Mouse (Mus musculus) bone marrow macrophage, adult 2 months (primary cell): ENCODE results near the gene B4galt3. TPM values are rescaled to one million over a fixed set of nuclear protein-coding genes. Genes with fewer than 3 reads are reported as not detected.
A peak's percentile ranks its signal among the peaks of the same experiment; 100 is the strongest.

Experiments
- H3K27ac ChIP-seq: 2 replicates; pipeline ENCODE4 v1.5.1; 2012; ENCODE audit warnings: low read depth, low read length; ENCODE audit not compliant: insufficient read depth
- H3K4me1 ChIP-seq: 2 replicates; pipeline ENCODE4 v1.6.1; 2012; ENCODE audit warnings: low read length; ENCODE audit not compliant: control insufficient read depth, insufficient read depth
- H3K4me3 ChIP-seq: 2 replicates; pipeline ENCODE4 v1.5.1; 2012; ENCODE audit warnings: mild to moderate bottlenecking, low read length, moderate library complexity; ENCODE audit not compliant: insufficient read depth
- CTCF ChIP-seq: IDR thresholded peaks from 2 replicates; pipeline ENCODE4 v1.5.1; 2012; ENCODE audit warnings: low read depth, mild to moderate bottlenecking, low read length, moderate library complexity
- POLR2A ChIP-seq: IDR thresholded peaks from 2 replicates; pipeline ENCODE4 v1.6.1; 2012; ENCODE audit warnings: mild to moderate bottlenecking, low read depth, low read length, borderline replicate concordance
- polyA plus RNA-seq: library from polyadenylated mRNA; stranded (reverse); fragments of >200 nt; gene quantifications from 2 replicates; pipeline ENCODE4 v1.2.4, GENCODE M21; 2012; ENCODE audit not compliant: missing spikeins, insufficient read depth, insufficient read length

The B4galt3 gene
- polyA plus RNA-seq = 40.4 and 46.1 TPM in 2 replicates

GRCm38 (mm10) chr1:171269848-171270572 lies at the start of gene B4galt3:
Gene B4galt3, plus strand, starts transcription at chr1:171270328.
- 0 out of 2 replicates have a peak within 1 kb of the TSS, but pooled peaks have one; percentile 7 for H3K27ac ChIP-seq
- H3K4me1 ChIP-seq = peaks cover 31% of the 10 kb centered on the region
- H3K4me3 ChIP-seq = peak within 1 kb of the TSS; percentile 71
- peak; percentile 68 for TF ChIP-seq POLR2A
- TF ChIP-seq CTCF = no peak

- no peak for TF ChIP-seq POLR2A
- TF ChIP-seq CTCF = peak; percentile 74
- Histone ChIP-seq H3K27ac (peak overlapping the region; percentile 42; the same call in 1 of the 2 replicates), H3K4me1 (peaks cover 31% of the 10 kb centered on the region), H3K4me3 (peak overlapping the region; percentile 78)
These were observed 49.3 kb upstream of the B4galt3 start for GRCm38 (mm10) chr1:171220871-171221270.

DNA sequence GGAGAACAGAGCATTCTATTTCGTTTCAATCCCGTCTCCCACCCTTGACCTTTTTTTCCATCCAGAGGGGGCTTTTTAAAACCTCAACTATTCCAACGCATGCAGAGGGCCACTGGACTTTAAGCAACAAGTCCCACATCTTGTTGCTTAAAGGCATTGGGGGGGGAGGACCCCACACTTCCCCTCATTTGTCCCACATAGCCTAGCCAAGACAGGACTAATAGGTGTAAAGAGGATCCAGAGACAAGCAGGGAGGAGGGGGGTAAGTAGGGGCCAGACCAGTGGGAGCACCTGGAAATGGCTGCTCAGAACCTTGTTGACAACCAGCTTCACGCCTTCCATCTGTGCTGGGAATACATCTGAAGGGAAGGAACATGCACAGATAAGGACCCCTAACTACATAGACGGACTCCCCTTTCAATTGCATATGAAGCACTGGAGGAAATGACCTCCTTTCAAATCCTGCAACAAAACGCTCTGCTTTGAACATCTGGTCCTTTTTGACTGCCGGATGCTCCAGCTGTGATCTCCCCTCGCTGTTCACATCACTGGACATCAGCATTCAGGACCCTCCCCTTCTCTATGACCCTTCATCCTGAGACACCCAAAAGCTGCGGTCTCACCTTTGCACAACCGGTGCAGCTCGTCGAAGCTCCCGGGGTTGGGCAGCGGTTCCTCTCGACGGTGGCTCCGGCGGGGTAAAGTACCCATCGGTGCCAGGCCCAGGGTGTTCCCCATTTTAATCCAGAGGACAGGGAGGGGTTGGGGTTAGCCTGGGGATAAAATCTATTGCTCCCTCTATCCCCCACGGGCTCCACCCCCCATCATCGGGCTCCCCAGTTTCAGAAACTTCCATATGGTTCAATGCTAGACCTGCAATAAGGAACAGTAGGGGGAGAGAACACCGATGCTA lies 48.6 kb upstream of the B4galt3 start:
- Histone ChIP-seq H3K4me3 (peak overlapping the region; percentile 78), H3K4me1 (peaks cover 33% of the 10 kb centered on the region), H3K27ac (peak overlapping the region; percentile 42)
- TF ChIP-seq CTCF = no peak
- TF ChIP-seq POLR2A = 0 out of 2 replicates have a peak, but pooled peaks have one; percentile 3

GRCm38 (mm10) chr1:171222238-171223155 lies 47.6 kb upstream of the B4galt3 start, which contains the start of gene Tomm40l:
Gene Tomm40l, minus strand, starts transcription at chr1:171222514.
- peaks cover 41% of the 10 kb centered on the region for H3K4me1 ChIP-seq
- H3K4me3 ChIP-seq = peak within 1 kb of the TSS; percentile 78
- peak within 1 kb of the TSS; percentile 42 for H3K27ac ChIP-seq
- TF ChIP-seq POLR2A = no peak; the same call in 1 of the 2 replicates
- TF ChIP-seq CTCF = no peak

DNA sequence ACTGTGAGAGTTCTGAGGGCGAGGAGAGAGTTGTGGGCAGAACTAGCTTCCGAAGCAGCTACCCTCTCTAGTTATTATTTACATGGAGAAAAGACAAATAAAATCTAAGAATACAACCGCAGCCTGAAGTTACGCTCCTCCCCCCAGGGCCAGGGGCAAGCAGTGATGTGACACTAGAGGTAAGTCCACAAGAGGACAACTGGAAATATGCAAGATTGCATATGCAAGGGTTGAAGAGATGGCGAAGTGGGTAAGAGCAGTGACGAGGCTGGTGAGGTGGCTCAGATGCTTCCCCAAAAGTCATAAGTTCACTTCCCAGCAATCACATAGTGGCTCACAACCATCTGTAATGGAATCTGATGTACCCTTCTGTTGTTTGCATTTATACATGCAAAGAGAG lies 47.0 kb upstream of the B4galt3 start:
- Histone ChIP-seq H3K4me3 (peak overlapping the region; percentile 33; the same call in 1 of the 2 replicates), H3K27ac (peak overlapping the region; percentile 27), H3K4me1 (peaks cover 47% of the 10 kb centered on the region)
- no peak for TF ChIP-seq POLR2A
- no peak for TF ChIP-seq CTCF

GRCm38 (mm10) chr1:171223796-171224195 lies 46.3 kb upstream of the B4galt3 start:
- H3K27ac ChIP-seq = no peak overlapping the region; the same call in 1 of the 2 replicates
- no peak overlapping the region for H3K4me3 ChIP-seq
- H3K4me1 ChIP-seq = peaks cover 49% of the 10 kb centered on the region
- no peak for TF ChIP-seq CTCF
- no peak for TF ChIP-seq POLR2A

GRCm38 (mm10) chr1:171224857-171225256 lies 45.3 kb upstream of the B4galt3 start, which contains the start of gene Apoa2:
Gene Apoa2, plus strand, starts transcription at chr1:171225054.
- H3K27ac ChIP-seq = peak within 1 kb of the TSS; percentile 85
- peaks cover 54% of the 10 kb centered on the region for H3K4me1 ChIP-seq
- H3K4me3 ChIP-seq = no peak within 1 kb of the TSS
- TF ChIP-seq POLR2A (no peak), CTCF (no peak)

DNA sequence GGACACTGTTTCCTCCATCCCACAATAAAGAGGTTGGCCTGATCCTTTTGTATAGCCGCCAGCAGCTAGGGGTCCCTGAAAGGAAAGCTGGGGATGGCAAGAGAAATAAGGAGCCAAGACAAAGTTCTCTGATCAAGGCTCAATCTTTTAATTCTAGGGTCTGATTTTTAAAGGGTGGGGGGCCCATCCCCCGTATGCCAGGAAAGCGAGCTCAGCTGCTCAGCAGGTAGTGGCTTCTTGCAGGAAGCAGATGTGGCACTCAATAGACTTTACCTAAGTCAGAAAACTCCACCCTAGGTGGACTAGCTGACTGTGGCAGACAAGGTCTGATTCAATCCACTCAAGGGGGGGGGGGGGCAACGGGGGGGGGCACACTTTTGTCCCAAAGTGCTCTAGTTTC lies 43.3 kb upstream of the B4galt3 start:
- H3K27ac ChIP-seq = peak overlapping the region; percentile 85

More for the DNA sequence above, 43.3 kb upstream of the B4galt3 start:
- Histone ChIP-seq H3K4me1 (peaks cover 58% of the 10 kb centered on the region), H3K4me3 (no peak overlapping the region)
- TF ChIP-seq POLR2A (no peak), CTCF (no peak)
